Mouse (Mus musculus) left cerebral cortex, adult 9 months (tissue): ENCODE data around the gene Mgmt.

ENCODE experiments used
- DNase-seq, 2 experiments: peaks; one replicate each; pipeline ENCODE4 v3.0.0; 2022; ENCODE audit warnings: low spot score in 2 of 2

Mgmt gene

DNA sequence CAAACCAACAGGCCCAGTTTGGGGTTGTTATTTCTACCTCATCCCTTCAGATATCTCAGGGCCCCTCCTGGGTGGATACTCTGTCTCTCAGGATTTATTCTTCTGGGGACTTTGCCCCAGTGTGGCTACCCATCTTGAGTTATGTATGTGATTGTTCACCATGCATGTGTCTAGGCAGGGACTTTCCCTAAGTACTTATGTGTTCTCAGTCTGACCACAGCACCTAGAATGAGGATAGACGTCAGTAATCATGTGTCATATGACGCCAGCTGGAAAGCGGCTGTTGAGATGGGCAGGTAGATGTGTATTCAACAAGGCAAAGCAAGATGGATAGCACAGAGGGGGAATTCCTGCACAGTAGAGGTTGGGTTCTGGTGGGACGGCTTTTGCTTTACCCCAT is 217.7 kb downstream of the Mgmt start:
- DNase-seq, result no peak

DNA sequence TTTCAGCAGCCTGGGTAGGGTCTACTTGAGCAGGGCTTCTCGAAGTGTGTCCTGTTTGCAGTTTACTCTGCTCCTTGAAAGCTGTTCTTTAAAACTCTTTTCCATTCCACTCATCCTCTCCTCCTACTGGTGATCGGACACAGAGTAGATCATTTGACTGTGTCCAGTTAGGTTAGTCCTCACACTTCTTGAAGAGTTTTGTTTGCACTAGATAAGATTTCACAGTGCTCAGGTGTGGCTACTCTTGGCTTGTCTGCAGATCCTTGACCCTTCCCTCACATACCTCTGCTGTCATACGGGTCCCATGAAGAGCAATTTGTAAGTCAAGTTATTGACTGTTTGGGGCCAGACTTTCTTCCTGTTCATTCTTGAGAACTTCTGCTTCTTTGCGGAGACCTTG is 221.8 kb downstream of the Mgmt start:
- no peak for DNase-seq

DNA sequence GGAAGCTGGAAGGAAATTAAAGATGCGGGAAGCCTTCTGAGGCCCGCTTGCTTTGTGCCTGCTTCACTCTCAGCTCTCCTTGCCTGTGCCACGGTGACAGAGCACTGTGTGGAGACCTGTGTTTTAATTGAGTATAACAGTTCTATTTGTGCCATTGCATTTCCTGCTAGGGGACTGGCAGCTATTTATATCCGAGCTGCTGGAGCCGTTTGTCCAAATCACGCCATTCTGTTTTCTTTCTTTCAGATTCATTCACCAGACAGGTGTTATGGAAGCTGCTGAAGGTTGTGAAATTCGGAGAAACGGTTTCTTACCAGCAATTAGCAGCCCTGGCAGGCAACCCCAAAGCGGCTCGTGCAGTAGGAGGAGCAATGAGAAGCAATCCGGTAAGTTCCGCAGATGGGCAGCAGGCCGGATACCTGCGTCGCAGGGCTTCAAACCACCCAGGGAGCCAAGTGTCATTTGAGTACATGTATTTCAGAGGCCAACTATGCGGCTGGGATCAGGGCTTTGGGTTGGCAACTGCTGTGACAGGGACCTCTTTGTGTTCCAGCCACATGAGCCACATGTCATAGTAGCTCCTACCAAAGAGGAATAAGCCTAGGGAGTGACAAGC is 226.9 kb downstream of the Mgmt start:
- no peak for DNase-seq

DNA sequence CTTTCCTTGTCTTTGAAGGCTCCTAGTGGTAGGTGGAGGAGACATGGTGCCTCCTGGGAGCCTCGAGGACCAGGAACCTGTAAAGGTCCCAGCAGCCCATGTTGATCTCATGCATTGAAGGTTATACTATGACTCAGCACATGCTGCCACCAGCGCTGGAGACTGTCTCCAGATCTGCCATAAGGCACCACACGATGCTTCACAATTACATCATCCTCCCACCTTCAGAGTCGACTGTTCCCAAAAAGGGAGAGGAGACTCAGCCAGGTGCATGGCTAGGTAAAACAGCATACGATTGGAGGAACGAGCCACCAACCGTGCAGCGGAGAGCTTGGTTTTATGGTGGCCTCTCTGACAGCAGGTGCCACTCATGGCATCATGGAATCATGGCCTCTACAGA is 234.3 kb downstream of the Mgmt start:
- DNase-seq, result peak in 1 of 2 experiments; percentile 23

DNA sequence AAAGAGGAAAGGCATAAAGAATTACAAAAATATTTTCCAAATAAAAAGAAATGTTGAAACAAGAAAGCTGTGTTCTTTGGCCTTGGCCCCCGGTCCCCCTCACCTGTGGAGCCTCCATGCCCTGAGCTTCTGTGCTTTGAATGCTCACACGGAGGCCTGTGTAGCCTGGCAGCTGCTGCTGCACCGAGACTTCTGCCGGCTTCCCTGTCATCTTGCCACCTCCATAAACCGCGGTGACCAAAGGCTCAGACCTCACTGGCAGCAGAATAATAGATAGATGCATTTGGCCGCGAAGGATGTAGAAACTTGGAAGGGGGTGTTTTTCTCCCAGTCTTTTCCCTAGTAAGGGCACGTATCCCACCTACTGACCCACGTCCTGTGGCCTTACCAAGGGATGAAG is 235.8 kb downstream of the Mgmt start:
- DNase-seq, result no peak

DNA sequence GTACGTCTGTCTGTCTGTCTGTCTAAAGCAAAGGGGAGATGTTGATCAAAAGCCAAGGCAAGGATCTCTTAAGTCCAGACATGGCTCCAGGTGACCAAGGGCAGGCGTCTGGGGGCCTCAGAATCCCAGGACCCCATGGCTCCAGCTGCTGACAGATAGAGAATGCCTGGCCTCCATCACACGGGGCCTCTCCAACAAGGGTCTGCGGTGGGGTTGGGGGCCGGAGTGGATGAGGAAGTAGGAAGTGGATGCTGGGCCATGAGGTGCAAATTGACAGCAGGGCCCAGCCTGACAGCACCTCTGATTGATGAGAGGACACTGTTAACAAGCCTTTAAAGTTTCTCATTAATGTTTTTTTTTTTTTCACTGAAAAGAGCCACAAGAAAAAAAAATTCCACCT is 237.5 kb downstream of the Mgmt start:
- DNase-seq, result no peak

DNA sequence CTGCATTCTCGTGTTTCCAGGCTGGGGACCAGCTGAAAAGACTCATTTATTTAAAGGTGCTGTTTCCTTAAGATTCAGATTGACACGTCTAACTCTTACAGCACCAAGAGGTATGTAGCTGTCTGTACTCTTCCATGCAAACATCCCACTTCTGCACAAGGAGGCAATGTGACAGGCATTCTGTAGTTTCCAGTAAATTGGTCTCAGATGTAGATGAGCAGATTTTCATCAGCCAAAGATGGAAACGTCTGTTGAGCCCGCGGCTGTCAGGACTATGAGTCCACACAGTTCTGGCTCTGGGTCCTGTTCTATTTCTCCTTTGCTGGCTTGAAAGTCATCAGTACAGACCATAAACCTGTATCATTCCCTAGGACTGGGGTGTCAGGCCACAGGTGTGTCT is 243.7 kb downstream of the Mgmt start:
- no peak for DNase-seq

DNA sequence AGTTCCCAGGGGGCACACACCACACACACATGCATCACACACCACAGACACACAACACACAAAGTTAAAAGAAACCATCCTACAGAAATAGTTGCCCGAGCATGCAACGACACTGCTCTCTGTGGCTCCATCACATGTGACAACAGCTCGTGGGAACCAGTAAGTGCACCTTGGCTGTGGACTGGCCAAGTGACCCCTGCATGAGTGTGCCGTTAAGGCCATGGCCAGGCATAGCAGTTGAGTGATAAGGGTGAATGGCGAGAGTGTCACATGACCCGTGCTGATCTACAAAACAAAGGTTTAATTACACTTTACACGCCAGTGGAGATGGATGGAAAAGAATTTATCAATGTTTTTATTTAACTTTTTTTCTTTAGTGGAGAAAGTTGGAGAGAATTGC is 245.9 kb downstream of the Mgmt start:
- no peak for DNase-seq

DNA sequence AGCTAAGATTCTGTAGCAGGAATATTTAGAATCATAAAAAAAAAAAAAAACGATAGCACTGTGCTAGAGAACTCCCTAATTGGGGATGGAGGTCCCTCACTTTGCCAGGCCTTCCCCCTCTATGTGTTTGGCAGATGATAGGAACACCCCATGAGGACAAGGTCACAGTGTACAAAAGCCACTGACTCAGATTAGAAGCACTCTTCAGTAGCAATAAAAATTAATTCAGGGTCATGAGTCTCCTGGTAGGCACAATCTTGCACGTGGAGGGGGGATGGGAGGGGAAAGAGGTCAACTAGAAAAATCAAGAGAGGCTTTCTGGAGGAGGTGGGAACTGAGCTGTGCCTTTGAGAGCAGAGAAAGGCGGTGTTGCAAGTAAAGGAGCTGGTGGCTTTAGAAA is 247.0 kb downstream of the Mgmt start:
- no peak for DNase-seq

DNA sequence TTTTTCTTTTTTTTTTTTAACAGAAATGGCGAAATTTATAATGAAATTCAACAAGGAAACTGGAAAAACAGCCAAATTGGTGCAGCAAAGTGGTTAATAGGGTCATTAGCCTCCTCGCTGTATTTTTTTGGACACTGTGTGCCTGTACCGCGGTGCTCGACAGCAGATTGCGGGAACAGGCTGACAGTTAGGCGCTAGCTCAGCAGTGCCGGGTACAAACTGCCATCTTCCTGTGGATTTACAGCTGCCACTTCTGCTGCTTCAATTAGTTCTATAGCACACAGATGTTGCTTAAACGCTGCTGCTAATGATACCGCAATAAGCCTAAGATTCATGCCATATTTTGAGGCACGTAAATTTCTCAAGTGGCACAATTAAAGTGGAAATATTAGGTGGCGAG is 252.7 kb downstream of the Mgmt start:
- no peak for DNase-seq

DNA sequence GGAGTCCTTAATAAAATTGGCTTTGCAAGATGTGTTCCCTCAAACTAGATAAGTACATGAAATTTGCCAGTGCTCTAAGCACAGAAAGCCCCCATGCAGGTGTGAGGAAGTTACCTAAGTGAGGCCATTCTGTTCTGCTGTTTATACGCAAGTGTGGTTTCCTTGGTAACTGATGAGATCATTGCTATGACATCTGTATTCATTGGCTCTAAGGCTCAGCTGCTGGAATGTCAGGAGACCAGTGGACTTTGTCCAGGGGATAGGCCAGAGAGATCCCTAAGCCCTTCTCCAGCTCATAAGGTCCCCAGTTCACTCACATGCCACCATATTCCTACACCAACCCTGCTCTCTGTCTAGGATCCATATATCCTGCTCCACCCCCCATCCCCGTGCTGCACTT is 257.4 kb downstream of the Mgmt start:
- no peak for DNase-seq

DNA sequence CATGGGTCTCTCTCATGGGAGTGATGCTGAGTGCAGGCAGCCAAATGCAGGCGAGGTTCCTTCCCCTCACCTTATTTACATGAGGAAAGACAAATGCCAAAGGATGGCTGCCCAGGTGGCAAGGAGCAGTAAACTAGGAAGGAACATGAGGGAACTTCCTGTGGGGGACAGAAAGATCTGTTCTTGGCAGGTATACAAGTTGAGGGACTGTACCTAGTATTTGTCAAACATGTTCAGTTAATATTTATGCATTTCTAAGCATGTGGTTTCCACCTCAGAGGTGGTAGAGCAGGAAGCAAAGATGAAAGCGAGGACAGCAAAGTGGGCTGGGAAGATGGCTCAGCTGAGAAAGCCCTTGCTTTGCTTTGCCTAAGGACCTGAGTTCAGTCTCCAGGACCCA is 260.2 kb downstream of the Mgmt start:
- DNase-seq, result no peak

DNA sequence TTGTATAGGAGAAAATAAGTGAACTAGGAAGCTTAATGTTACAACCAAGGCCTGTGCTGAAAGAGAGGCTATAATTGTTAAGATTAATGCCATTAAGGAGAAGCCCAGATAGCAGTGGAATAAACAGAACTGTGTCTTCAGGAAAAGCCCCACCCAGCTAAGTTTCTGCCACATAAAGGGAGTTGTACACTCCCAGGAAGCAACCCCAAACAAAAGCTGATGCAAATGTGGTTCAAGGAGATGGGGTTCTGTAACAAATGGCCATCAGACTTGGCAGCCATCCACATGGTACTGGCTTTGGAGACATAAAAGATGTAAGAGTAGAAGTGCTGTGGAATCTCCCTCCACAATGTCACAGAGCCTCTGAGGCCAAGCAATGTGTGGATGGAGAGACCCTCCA is 264.7 kb downstream of the Mgmt start:
- DNase-seq, result no peak

DNA sequence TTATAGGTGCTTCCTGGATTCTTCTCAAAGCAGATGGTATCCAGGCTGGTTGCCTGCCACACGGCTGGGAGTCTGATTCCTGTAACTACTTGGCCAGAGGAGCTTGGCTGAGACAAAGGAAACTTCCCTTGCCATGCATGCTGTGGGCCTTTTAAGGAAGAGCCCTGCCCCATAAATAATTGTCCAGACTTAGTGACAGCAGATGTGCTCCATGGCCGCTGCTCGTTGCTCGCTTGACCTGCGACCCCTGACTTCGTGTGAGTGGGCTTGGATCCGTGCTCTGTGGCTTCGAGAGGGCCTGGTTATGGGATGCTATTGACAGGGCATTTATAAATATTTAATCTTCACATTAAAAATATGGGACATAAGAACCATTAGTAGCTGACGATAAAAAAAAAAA is 277.9 kb downstream of the Mgmt start:
- no peak for DNase-seq
